Mouse (Mus musculus) thymus, postnatal 4 days (tissue): ENCODE results near the gene Depdc5.
A peak's percentile ranks its signal among the peaks of the same experiment; 100 is the strongest.

Source experiments
- DNase-seq: peaks from one replicate; pipeline ENCODE4 v3.0.0; 2021

Gene Depdc5

DNA sequence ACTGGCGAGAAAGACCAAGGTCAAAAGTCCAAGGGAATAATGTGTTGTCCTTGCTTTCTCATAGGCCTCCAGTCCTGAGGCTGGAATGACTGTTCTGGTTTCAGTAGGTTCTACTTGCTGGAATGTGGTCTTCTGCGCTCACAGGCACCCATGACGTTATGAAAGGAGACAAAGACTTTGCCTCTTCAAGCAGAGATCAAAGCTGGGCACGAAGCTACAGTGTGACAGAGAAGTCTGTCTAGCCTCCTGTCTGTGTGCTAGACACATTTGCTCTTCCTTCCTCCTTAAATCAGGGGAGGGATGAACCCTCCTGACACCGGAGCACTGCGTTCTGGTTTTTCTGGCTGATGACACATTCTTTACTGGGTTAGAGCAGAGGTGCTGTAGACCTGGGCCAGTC lies 140.0 kb downstream of the Depdc5 start:
- no peak for DNase-seq

DNA sequence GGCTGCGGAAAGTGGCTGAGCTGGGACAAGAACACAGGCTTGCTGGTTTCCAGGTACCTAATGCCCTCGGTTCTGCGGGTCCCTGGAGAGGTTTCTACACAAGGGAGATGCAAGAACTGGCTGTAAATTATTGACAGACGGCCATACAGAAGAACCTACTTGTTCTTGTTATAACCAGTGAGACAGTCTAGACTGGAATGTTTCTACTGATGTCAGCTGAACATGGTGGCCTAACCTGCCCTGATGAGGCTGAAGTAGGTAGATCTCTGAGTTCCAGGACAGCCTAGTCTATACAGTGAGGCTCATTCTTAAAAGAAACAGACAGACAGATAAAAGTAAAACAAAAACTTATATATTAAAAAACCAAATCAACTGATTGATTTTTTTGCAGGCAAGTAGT lies 140.6 kb downstream of the Depdc5 start:
- DNase-seq, result no peak

DNA sequence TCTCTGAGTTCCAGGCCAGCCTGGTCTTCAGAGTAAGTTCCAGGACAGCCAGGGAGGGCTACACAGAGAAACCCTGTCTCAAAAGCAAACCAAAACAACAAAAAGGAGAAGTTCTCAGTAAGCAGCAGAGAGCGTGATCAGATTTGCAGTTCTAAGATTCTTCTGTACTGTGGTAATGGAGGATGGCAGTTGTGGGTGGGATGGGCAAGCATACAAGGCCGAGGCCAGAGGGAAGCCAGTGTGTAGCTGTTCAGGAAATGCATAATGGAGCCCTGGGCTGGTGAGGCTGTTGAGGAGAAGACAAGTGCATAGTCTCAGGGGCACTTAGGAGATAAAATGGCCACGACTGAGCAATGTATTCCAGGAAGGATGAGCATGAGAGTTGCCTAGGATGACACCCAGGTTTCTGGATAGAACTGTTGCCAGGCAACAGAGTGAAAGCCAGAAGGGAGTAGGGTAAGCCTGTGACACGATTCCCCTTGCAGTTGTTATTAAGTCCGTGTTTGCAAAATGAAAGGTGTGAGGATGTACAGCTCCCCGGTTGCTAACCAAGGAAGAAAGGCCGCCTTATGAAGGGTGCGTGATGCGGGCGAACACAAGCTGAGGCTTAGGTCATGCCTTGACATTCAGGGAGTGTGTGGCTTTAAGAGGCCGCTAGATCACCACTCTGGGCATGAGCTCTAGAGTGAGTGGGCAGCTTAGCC lies 142.1 kb downstream of the Depdc5 start:
- no peak for DNase-seq

DNA sequence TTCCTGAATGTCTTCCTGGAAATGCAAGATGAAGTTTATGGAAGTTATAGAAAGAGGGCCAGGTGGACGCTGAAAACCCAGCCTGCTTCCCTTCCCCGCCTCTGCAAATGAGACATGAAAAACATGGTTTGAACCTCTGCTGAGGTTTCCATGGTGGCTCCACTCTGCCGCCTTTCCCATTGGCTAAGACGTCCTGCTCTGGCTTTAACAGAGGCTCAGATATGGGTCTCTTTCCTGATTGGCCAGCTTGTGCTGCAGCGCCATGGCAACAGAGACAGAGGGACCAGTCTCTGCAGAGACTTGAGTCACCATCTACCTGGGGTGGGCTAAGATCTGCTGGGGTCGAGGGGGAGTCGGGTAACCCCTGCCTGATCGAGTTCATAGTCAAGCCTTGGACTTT lies 143.2 kb downstream of the Depdc5 start:
- DNase-seq, result no peak

DNA sequence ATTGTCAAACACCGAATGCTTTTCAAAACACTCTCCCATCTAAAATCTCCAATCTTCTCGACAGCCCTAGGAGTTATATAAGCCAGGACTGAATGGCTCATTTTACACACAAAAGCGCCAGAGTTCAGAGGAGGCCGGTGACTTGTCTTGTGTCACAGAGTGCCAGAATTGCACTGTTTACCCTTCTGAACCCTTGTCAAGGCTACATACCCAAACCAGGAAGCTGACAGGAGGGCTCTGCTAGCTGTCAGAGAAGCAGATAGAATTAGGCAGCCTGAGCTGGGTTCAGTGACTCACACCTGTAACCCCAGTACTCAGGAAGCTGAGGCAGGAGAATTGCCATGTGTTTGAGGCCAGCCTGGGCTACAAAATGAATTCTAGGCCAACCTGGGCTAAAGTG lies 143.9 kb downstream of the Depdc5 start:
- no peak for DNase-seq

DNA sequence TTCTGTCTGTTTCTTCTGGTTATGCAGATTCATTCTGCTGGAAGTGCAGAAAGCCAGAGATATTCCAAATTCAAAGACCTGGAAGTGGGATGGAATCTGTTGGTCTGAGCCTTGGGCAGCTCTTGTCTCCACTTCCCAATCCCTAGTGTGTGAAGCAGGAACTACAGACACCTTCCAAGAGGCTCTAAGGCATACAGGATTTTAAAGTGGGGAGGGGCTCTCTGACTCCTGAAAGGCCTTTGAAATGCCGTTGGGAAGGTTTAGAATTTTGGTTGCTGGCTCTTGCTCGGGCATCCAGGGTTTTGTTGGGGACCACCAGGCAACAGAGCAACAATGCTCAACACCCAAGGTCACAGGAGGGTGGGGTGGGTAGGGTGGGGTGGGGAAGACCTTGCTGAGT lies 145.8 kb downstream of the Depdc5 start:
- DNase-seq, result no peak

DNA sequence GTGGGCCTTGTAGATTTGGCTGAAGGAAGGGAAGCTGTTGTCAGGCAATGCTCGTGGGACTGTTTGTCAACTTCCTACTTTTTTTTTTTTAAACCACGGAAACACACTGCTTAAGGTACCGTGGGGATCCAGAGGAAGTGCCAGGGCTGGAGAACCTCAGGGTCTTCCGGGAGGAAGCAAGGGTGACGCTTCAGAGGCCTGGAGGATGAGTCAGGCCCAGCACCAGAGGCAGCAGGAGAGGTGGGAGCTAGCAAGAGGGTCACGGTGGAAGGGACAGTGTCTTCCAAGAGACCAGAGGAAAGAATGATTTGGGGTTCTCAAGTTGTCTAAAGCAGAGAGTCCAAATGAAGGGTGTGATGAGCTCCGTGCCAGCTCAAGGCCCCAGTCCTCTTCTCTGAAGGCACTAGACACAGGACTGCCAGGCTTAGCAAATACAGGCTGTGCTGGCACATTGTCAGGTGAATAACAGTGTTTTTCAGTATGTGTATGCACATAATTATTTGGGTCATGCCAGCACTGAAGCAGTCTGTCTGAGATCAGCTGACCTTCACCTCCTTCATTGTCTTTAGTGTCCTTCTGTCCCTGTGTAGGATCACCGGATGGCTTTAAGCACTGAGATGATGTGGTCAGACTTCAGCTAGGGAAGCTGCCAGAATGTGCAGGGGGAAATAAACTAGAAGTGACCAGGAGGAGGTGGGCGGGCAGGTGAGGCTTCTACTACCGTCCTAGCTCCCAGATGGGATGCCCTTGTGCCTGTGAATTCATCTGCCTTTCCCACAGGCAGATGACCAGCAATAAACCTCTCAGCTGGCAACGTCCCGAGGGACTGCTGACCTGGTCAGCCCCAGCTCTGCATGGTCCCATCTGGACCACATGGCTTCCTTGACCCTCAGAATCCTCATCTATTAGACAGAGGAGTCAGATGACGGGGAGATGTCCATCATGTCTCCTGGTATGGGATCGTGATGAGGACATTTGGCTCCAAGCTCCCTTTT lies 146.6 kb downstream of the Depdc5 start:
- DNase-seq, result no peak

DNA sequence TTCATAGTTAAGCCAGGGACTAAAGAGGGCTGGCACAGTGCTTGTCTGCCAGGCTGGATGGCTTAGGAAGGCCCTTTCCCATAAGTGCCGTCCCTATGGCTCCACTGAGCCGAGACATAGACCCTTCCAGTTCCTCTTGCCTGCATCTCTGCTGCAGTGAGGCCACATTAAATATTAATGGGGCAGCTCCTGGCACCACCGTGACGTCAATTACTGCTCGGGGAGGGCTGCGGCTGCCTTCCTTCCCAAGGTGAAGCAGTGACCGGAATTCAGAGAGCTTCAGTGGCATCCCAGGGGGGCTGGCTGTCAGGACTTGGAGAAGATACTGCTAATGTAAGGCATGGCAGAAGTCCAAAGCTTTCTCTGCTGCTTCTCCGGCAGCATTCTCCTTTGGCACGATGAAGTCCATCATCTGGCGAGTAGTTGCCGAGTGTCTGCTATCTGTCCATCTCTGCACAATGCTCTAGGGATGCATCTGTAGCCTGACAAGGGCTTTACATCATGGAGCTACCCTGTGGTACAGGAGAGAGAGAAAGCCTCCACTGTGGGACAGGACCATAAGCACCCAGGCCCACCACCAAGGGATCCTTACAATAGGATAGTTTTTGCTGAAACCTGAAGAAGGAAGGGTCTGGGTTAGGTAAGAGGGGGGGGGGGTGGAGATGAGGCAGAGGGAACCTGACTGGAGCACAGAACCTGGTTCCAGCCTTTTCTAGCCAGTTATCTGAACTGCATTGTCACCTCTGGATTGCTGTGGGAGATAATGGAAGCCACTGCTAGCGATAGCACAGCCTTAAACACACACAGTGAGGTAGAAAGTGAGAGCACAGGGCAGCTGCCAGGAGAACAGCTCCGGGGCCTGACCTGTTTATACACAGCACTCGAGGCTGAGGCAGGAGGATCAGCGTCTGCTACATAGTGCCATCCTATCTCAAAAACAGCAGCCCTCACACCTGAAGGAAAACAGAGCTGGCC lies 147.9 kb downstream of the Depdc5 start:
- DNase-seq, result no peak

DNA sequence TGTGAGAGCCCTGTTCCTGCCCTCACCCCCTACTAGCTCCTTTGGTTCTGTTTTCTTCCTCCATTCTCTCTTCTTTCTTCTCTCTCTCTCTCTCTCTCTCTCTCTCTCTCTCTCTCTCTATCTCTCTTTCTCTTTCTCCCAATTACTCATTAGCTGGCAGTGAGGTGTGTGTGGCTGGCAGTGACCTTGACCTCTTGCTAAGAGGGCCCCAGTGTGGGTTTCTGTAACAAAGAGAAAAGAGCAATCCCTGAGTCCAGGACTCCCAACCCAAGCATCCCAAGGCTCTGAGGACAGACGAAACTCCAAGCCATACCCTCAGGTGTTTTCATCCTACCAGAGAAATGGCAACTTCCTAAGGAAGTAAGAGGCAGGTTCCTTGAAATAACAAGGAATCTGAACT lies 150.6 kb downstream of the Depdc5 start:
- DNase-seq, result no peak

DNA sequence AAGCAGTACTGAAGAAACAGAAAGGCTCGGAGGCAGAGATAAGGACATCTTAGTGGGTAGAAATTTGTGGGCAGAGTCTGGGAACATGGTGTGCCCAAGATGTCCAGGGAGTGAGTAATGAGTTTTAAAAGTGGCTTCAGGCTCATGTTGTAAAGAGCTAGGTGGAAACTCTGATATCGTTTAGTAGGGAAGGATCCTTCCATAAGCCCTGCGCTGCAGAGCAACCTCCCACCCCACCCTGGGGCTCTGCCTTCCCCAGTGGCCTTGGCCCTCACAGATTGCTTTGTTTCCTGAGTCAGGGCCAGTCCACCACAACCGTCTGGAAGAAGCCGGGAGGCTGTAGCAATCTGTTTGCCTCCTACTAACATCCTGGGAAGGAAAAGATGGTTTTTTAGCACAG lies 152.1 kb downstream of the Depdc5 start:
- no peak for DNase-seq

DNA sequence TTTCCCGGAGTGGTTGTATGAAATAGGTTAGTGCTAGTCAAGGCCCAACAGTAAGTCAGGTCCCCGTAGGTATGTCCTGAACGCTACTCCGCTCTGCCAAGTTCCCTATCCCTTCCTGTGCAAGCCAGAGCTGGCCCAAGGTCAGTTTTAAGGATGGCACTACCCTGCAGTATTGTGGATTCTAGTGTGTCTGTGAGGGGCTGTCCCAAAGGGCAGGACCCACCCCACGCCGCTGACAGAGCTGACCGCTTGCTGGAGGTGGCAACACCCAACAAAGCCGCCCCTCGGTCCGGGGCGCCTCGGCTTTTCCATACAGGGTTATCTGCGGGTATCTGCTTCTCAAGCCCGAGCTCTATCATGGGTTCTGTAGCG lies 154.7 kb downstream of the Depdc5 start:
- DNase-seq, result no peak

DNA sequence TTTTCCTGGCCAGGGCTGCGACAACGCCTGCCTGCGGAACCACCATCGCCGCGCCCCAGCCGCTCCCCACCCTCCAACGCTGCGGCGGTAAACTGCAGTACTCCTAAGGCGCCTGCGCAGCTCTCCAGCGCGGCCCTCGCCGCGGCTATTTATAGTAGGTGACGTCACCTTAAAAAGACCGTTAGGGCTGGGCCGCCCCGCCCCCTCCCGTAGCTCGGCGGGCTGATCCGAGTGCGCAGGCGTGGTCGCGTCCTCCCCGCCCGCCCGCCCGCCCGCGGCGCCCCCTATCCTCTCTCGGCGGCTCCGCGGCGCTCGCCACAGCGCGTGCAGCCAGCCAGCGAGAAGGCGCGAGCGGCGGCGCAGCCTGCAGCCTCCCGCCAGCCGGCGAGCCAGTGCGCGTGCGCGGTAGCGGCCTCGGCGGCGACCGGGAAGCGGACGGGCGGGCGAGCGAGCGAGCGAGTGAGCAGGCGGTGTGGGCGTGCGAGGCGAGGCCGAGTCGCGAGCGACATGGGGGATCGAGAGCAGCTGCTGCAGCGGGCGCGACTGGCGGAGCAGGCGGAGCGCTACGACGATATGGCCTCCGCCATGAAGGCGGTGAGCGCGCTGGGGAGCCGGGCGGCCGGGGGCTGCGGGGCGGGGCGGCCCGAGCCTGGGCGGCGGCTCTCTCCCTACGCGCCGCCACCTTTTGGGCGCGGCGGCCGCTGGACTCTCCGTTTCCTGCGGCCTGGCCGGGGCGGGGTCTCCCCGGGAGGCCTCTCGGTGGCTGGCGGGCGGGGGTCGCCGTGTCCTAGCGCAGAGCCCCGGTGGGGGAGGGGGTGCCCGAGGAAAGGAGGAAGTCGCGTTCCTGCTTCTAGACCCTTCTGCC lies 155.3 kb downstream of the Depdc5 start, which contains the start of gene Ywhah:
Gene Ywhah, plus strand, starts transcription at position 256 of the 865 bp plus-strand sequence.
- DNase-seq, result peak; percentile 98

DNA sequence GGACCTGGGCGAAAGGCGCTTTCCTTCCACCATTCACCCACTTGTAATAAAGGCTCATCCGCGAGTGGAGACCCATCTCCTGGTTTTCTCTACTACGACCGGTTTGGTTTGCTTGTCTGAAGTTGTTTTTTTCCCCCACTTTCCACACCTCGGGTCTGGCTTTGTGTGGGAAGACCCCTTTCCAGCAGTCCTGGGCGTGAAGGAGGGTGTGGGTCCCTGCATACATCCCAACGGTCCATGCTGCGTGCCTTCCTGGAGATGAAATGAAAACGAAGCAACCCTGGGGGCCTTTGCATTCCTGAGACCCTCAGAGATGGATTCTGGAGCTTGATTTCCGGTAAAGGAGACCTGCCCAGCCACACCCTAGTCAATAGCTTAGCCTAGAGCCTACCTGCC lies 155.9 kb downstream of the Depdc5 start:
- DNase-seq, result no peak

DNA sequence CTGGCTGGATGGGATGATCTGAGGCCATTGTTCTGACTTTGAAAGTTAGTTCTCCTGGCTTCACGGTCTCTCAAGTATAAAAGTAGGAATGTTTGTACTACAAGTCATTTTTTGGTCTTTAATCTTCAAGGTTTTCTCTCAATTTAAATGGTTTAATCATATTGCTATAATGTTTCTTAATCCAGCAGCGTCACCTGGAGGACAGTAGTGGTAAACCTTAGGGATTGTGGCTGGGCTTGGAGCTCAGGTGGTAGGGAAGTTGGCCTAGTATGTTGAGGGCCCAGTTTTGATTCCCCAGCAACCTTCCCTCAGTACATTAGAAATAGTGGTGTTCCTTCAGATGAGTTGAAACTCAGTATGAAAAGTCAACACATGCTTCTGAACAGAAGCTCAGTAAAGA lies 158.1 kb downstream of the Depdc5 start:
- DNase-seq, result peak; percentile 57

DNA sequence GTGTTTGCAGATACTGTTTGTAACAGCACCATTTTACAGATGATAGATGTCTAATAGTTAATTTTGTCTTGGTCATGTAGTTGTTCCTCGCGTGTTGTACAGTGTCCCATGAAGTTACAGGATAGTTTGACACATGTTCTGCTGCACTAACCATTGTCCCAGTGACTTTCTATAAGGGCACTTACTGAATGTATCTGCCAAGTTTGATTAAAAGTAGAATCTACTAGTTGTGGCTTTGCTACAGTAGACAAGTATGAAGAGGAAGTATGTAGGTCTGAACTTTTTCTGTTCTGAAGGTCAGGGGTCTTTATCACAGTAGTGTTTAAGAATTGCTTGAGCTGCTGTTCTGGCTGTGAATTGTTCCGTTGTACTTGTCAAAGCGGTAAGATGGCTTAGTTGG lies 159.8 kb downstream of the Depdc5 start:
- no peak for DNase-seq

DNA sequence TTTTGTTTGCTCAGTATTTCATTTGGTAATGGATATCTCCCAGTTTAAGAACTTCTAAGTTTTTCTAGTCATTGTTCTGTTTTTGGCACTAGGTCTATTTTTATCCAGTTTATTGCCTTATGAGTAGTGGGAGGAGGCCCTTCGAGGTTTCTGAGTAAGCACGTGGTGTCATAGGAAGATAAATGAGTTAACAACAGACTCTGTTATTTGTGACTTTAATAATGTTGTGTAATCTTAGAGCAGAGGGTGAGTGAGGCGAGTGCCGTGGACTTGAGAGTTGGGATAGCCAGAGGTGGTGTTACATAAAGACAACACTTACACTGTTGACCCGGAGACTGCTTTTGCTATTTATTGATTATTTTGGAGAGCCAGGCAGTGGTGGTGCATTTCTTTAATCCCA lies 161.0 kb downstream of the Depdc5 start:
- DNase-seq, result no peak

DNA sequence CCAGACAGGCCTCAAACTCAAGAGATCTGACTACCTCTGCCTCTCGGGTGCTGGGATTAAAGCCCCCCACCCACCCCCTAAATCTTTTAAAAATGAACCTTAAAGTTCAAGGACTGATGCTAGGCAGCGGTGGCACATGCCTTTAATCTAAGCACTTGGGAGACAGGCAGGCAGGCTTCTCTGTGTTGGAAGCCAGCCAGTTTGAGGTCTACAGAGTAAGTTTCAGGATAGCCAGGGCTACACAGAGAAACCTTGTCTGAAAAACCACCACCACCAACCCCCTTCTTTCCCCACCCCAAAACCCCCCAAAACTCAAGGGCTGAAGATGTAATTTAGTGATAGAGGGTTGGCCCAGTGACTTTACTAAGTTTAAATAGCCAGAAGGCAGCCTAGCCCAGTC lies 165.2 kb downstream of the Depdc5 start:
- no peak for DNase-seq

DNA sequence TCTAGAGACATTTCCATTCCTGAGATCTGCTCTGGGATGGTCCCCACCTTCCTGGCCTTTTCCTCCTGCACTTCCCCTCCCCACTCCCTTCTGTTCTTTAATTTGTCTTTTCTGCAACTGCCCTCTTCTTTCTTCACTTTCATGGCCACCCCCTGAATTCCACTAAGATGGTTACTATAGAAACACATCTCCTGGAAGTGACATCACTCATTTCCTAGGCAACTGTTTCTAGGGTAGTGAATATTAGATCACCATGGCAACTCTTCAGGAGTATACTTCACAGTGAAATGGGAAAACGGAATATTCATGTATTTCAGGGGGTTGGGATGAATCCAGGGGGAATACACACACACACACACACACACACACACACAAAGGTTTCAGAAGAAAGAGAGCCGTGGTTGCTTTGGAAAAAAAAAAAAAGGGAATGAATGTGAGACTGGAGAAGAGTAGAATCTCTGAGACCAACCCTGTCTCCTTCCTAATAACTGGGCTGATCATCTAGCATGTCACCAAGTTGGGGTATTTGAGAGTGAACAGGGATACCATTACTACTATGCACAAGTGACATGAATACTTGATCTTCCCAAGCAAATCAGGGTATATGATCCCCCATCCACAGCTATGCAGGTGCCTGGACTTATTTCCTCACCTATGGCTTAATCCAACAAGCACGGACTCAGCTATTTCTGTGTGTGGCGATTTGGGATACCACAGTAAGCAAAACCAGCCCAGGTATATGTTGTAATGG lies 167.1 kb downstream of the Depdc5 start:
- DNase-seq, result no peak

DNA sequence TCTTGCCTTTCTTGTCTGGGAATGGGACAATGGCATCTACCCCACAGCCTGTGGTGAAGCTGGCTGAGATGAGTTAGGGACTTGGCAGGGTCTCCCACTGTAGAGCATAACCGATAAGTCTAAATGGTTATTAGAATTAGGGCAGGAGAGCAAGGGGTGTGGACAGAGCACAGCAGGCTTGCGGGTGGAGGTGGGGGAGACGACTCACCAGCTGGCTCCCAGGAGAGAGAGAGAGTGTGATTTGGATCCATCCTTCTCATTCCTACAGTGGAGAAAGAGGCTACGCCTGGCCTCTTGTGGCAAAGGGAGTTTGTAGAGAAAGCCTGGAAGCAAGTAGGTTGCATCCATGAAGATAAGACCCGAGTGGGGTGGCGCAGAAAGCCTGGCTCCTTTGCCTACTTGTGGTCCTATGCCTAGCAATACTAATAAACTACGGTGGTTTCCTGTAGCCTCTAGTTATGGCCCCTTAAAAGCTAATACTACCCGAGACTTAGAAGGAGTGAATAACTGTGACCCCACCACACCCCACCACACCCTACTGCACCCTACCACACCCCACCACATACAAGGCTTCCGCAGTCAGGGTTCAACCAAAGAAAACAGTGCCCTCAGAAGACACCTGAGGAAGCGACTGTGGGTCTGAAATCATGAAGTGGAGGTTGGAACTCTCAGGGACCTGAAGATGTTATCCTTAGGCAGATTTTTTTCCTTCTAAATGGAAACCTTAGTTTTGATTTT lies 168.7 kb downstream of the Depdc5 start:
- no peak for DNase-seq

DNA sequence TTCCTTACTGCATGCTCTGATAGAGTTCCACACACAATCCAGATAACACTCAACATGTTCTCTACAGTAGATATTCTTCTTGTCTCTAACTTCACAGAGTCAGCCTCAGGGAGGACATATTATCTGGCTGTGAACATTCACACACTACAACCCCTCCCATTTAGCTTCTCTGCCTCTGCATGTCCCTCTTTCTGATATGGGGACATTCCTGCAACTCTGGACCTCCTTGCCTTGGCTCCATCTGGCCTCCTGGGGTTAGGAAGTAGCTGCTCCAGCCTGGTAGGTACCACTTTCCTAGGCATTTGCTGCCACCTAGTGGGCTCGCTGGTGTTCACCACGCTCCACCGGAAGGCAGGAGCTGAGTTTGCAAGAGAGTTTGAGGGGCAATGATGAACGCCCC lies 169.6 kb downstream of the Depdc5 start:
- DNase-seq, result peak; percentile 90
